Mouse (Mus musculus): Measurements from ENCODE around the gene Vmn1r184.
"Not testable (repeated sequence)": the region's sequence is repeated elsewhere in the genome, so short reads cannot be mapped to it uniquely, and the experiment has no call there.

Vmn1r184 gene

GRCm38 (mm10) chr7:26260034-26260433 lies at the start of gene Vmn1r184:
TSS of gene Vmn1r184 (plus strand) at chr7:26260334.
- DNase-seq, result not testable (repeated sequence)

GRCm38 (mm10) chr7:26303429-26304166 lies 43.5 kb downstream of the Vmn1r184 start:
- DNase-seq, result not testable (repeated sequence)

GRCm38 (mm10) chr7:26306926-26307325 lies 46.8 kb downstream of the Vmn1r184 start, which contains the start of gene Cyp2a4:
TSS of gene Cyp2a4 (plus strand) at chr7:26307169.
- not testable (repeated sequence) for DNase-seq

- not testable (repeated sequence) for DNase-seq
These were observed 51.7 kb downstream of the Vmn1r184 start for GRCm38 (mm10) chr7:26311786-26312185.

- not testable (repeated sequence) for DNase-seq
These were observed 55.1 kb downstream of the Vmn1r184 start for GRCm38 (mm10) chr7:26315194-26315593.

GRCm38 (mm10) chr7:26315809-26316208 lies 55.7 kb downstream of the Vmn1r184 start:
- DNase-seq, result not testable (repeated sequence)
